Mouse (Mus musculus): ENCODE measurements around the gene Cttnbp2nl.
A peak's percentile ranks its signal among the peaks of the same experiment; 100 is the strongest.

The Cttnbp2nl gene

DNA sequence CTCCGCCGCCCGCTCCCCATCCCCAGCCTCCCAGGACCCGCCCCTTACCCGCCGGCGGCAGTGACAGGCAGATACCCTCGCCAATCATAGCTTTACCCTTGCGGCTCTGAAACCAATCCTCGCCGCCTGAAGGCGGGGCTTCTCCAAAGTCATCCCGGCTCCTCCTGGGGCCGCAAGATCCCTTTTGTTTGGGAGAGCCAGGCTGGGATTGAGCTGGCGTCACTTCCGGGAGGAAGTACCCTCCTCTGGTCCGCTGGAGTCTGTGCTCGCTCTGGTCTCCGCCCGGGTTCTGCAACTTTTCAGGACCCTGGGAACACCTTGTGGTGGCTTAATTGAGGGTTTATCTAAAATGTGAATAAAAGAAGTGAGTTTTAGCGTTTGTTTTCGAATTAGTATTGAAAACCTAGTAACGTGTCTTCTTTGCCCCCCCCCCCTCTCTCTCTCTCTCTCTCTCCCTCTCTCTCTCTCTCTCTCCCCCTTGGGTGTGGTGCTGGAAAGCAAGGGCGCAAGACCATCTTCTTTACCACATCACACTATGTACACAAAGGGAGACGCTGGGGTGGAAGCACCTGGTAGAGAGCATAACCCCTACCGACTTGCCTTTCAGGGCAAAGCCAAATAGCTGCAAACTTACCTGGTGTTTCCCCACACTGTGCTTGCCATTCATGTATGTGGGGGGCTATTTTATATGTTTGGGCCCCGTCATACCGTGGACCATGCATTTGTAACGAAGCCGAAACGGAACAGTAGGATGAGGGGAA, at the start of gene Cttnbp2nl:
TSS of gene Cttnbp2nl (minus strand) at position 210 of the 761 bp plus-strand sequence.
- peak; percentile 92 for DNase-seq (ENCODE audit: extremely low read depth, insufficient read length, low spot score)

DNA sequence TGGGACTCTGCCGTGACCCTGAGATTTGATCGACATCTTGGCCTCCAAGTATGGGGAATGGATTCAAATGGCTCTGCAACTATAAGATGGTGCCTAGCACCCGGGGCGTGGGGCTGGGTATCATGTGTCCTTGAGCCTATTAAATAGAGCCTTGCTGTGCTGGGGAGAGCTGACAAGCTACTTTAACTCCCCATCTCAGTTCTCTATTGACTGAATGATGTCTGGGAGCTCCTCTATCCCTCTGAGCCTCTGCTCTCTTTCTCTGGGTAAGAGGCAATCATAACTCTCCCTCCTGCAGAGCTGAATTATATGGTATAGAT, 47.3 kb upstream of the Cttnbp2nl start:
- DNase-seq (ENCODE audit: extremely low read depth, insufficient read length, low spot score), result no peak

DNA sequence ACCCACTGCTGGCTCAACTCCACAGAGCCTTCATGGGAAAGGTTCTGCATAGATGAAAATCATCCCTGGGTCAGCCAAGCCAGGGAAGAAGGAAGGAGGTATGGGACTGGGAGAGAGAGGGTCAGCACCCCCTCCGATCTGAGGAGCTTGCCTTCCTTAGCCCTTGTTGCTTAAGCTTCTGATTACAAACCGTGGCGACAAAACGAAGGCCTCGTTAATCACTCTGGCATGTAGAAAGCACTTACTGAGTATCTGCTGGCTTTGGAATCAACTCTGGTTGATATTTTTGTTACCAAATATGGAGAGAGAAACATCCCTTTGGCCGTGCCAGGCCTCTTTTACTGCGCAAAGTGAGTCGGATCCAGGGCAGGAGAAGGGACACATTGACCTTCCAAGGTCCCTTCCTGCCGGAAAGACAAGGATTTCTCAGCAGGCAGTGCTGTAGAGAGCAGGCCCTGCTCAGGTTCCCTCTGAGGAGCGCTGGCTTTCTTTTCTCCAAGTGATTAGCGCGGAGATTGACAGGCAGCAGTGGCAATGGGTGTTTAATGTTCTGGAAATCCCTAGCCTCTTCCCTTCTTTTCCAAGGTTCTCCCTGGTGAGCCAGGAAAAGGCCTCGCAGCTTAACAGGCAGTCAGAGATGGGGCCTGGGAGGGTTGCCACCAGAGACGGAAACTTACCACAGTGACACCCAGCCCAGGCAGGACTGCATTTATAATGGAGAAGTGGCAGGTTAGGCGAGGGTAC, 46.8 kb upstream of the Cttnbp2nl start:
- DNase-seq (ENCODE audit: extremely low read depth, insufficient read length, low spot score), result no peak

DNA sequence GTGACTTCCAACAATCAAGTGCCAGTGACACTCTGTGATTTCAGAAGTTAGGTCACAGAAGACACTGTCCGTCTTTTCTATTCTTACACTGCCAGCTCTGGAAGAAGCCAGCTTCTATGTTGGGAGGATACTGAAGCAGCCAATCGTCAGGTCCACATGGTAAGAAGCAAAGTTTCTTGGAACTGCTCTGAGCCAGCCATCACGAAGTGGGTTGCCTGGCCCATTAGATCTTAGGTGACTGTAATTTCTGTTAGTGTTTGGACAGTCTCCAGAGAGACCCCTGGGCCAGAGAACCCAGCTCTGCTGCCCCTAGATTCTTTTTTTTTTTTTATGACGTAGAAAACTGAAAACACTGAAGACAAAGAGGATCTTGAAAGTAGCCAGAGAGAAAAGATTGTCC, 44.6 kb upstream of the Cttnbp2nl start:
- DNase-seq (ENCODE audit: extremely low read depth, insufficient read length, low spot score), result no peak

DNA sequence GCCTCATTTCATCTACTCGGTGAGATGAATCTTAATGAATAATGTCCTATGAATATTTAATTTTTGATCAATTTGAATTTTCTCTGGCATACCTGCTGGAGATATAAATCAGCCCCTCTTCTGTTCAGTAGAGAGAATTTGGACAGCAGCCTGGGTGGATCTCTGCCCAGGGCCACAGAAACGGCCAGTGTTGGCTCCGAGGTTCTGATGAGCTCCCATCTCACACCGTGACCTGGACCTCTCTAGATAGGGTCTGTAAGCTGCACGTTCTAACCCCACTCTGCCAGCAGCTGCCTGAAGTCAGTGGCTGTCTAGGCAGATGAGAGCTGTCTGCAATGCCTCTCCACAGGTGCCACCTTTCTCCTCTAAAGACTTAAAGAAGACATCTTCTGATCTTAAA, 42.1 kb upstream of the Cttnbp2nl start:
- no peak for DNase-seq (ENCODE audit: extremely low read depth, insufficient read length, low spot score)

DNA sequence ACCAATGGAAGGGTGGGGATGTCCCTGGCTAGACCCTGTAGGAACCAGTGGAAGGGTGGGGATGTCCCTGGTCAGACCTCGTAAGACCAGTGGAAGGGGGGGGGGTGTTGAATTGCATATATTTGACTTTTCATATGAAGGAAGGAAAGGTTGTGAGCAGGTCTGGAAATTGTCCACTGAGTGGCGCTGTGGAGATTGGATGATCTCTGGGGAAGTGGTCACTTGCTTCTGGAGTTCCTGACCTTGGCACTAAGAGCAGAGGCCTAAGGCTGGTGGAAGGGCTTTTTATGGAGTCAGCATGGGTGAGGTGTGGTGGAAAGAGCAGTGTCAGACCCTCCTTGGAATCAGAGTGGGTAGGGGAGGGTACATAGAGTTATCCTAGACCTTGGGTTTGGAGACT, 41.5 kb upstream of the Cttnbp2nl start:
- no peak for DNase-seq (ENCODE audit: extremely low read depth, insufficient read length, low spot score)

DNA sequence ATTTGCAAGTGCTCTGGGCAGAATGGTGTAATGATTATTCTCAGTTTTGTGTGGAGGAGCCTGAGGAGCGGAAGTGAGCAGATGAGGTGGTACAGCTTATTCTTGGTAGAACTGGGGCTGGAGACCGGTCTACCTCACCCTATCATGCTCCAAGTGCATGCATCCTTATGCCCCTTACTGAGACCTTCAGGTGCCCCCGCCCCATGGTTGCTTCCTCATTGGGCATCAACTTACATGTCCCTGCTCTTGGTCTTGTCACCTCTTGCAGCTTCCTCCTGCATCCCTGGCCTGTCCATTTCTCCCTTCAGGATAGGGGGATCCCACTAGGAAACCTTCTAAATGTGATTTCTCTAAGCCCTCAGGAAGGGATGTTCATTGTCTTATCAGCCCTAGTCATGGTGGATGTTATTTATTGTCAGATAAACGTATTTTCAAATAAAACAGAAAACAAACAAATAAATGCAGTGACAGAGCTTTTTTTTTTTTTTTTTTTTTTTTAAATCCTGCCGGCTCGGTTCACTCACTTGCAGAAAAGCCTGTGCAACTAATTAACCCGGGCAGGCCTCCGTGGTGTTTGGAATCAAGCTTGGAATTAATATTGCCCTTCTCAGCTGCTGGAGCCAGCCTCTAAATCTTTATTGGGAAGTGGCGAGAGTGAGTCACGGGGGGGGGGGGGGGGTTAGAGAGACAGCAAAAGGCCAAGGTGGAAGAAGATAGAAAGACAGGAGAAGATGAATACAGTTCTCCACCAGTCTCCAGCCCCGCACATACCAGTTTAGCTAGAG, 40.0 kb upstream of the Cttnbp2nl start:
- no peak for DNase-seq (ENCODE audit: extremely low read depth, insufficient read length, low spot score)

DNA sequence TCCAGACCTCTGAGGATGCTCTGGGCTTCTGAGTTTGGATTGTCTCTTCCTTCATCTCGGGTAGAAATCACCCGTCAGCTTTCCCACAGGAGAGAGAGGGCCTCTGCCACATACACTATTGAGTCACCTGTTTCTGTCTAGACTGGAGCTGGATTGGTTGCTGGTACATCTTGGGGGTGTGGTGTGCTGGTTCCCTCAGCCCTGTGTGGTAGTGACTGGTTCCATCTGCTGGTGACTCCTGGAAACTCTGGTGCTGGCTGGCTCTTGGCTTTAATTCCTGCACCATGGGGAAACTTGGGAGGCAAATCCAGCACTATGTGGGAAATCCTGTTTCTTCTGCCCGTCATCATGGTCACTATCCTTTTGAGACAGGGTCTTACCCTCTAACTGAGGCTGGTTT, 38.0 kb upstream of the Cttnbp2nl start:
- peak; percentile 73 for DNase-seq (ENCODE audit: extremely low read depth, insufficient read length, low spot score)

DNA sequence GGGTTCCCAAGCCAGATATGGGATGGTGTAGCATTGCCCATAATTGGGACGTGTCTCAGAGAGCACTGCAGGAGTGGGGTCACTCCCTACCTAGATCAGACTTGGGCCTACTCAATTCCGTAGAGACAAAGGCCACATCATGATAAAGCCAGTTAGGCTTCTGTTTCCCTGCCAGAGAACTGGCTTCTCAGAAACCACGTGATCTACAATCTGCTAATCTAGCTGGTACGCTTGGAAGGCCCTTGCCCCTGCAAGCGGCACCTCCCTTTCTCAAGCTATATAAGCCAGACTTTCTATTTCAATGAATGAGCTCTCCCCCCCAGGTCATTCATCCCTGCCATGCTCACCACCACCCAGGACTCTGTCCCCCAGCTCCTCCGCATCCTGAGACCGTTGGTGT, 37.2 kb upstream of the Cttnbp2nl start:
- DNase-seq (ENCODE audit: extremely low read depth, insufficient read length, low spot score), result no peak

DNA sequence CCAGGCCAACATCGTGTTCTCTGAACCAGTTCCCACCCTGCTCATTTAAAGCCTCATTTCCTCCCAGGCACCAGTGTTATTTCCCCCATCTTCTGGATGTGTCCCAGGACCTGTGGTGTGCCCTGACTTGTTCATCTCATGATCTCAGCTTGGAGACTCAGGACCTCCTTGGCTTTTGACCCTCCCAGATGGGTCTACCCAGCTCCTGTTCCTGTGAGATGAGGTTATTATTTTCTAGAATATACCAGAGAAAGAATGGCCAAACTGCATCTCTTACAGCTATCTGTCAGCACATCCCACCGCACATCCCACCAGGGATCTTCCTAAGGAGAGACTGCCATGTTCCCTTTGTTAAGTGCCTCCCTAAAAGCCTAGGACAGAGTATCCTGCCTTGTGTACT, 35.7 kb upstream of the Cttnbp2nl start:
- DNase-seq (ENCODE audit: extremely low read depth, insufficient read length, low spot score), result no peak

DNA sequence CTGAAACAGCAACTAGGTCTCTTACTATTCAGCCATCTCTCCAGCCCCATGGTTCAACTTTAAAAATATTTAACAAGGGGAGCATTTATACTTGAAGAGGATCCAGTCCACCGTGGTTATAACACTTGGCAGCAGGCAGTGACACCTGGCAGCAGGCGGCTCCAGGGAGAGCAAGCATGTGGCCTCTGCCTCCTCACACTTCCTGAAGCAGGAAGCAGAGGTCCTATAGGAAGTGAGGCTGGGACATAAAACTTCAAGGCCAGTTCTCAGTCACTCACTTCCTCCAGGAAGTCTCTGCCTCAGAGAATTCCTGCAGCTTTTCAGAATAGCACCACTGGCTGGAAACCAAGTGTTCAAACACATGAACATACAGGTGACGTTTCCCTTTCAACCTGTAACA, 34.4 kb upstream of the Cttnbp2nl start:
- DNase-seq (ENCODE audit: extremely low read depth, insufficient read length, low spot score), result peak; percentile 15

DNA sequence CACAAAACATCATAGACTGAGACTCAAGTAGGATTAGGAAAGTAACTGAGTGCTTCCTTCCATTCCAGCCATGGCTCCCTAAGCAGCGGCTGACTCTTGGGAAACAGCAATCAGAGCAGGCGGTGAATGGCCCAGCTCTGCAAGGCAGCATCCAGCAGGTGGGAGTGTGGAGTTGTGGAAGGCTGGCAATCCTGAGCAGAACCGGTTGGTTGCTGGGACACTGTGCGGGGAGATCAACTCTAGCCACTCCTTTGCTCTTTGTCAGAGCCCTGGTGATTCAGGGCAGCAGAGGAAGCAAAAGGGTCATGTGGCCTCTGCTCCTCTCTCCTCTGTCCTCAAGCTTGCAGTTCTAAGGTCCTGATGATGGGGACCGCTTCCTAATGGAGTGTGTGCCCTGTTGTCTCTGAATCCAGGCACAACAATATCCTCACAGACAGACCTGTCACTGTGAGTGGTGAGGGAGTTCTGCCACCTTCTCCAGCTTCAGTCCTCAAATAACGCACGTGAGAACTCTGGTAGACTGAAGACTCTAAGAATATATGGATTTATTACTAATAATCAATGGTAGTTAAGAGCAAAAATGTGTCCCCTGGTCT, 25.4 kb upstream of the Cttnbp2nl start:
- DNase-seq (ENCODE audit: extremely low read depth, insufficient read length, low spot score), result peak; percentile 55

DNA sequence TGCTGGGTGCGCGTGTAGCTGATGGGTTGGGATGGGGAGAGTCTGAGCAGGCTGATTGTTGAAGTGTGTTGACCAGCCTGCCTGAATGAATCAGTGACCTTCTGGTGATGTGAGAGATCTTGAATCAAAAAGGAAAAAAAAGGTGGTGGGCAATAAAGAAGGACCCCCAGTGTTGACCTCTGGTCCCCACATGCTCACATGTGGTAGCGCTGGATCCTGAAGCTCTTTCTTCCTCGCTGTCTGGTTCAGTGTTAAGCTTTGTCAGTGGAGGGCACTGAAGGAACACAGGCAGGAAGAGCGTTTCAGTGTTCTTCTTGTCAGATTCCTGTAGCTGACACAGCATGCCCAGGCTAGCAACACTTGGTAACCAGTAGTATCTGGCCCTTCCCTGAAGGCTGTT, 22.9 kb upstream of the Cttnbp2nl start:
- no peak for DNase-seq (ENCODE audit: extremely low read depth, insufficient read length, low spot score)

DNA sequence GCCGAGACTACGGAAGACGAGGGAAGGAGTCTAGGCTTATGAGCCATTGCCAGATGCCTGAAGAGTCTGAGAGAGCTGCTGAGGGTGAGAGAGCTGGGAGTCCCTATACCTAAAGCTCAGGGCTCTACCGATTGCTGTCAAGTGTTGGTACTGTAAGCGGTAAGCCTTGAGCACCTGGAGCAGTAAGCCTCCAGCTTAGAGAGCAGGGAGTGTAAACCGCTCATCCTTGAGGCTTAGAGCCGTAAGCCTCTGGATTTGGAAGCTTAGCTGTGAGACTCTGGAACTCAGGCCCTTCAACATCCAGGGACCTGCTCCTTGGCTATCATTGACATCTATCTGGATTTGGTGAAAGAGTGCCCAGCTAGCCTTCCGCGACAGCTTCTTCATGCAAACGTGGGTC, 19.6 kb upstream of the Cttnbp2nl start:
- DNase-seq (ENCODE audit: extremely low read depth, insufficient read length, low spot score), result no peak

DNA sequence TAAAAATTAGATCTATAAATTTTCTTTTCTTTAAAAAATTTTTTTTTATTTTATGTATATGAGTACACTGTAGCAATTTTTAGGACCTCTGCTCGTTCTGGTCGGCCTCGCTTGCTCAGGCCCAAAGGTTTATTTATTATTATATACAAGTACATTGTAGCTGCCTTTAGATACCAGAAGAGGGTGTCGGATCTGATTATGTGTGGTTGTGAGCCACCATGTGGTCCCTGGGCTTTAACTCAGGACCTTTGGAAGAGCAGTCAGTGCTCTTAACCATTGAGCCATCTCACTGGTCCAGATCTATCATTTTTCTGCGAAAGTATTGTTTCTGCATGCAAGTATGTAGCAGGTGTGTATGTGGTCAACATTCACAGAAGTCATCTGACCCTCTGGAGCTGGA, 18.3 kb upstream of the Cttnbp2nl start:
- DNase-seq (ENCODE audit: extremely low read depth, insufficient read length, low spot score), result no peak

DNA sequence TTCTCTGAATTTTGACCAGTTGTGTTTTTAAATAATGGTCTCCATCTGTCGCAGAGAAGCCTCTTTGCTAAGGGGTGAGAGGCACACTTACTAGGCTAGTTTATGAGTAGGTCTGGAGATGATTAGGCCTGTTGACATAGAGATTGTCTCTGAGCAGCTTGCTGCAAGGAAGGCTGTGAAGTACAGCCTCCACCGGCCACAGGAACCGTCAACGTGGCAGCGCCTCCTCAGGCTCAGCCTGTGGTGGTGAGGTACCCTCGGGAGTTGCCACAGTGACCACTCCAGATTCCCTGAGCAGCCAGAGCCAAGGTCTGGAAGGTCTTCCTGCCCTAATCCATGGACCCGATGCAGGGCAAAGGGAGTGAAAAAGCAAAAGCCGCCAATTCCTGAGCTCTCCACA, 17.6 kb upstream of the Cttnbp2nl start:
- no peak for DNase-seq (ENCODE audit: extremely low read depth, insufficient read length, low spot score)

DNA sequence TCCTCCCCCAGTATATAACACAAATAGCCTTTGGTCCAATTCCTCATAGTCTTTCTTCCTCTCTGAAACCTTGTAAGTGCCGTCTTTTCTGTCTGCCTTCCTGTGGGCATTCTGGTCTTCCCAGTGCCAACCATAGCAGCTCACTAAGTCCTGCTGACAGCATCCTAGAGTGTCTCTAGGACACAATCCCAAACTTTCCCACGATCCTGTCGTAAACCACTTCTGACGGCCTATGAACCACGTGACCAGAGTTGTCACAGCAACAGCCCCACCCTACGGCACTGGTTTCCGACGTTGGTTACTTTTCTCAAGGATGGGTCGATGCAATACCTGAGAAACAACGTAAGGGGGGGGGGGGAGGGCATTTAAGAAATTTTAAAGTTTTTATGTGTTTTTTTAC, 13.6 kb upstream of the Cttnbp2nl start, which contains the start of gene 4930564D02Rik:
TSS of gene 4930564D02Rik (plus strand) at position 301 of the 400 bp plus-strand sequence.
- no peak for DNase-seq (ENCODE audit: extremely low read depth, insufficient read length, low spot score)

DNA sequence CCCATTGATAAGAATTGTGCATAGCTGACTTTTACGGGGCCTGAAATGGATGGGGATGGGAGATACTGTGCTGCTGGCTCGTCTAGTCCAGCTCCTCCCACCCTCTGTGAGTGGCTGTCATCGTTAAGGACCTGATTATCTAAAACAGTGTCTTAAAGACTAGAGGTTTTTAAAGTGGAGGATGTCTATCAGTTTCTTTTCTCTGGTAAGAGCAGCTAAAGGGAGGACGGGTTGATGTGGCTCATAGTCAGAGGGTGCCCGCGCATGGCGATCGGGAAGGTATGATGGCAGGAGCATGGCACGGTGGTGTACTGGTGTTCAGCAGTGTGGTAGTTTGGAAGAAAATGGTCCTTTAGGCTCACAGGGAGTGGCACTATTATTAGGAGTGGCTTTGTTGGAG, 9.7 kb upstream of the Cttnbp2nl start:
- DNase-seq (ENCODE audit: extremely low read depth, insufficient read length, low spot score), result no peak

DNA sequence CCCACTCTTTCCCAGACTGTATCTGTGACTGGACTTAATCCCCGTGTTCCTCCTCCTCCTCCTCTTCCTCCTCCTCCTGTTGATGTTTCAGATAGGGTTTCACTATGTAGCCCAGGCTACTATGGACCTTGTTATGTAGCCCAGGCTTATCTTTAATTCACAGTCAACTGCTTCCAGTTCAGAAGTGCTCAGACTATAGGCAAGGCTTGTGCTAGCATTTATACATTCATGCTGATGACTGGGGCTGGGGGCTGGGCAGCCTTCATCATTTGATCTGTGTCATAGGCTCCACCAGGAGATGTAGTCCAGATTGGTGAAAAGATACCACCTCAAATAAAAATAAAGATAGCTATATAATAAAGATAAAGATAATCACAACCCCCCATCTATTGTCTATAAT, 9.0 kb upstream of the Cttnbp2nl start:
- DNase-seq (ENCODE audit: extremely low read depth, insufficient read length, low spot score), result no peak

DNA sequence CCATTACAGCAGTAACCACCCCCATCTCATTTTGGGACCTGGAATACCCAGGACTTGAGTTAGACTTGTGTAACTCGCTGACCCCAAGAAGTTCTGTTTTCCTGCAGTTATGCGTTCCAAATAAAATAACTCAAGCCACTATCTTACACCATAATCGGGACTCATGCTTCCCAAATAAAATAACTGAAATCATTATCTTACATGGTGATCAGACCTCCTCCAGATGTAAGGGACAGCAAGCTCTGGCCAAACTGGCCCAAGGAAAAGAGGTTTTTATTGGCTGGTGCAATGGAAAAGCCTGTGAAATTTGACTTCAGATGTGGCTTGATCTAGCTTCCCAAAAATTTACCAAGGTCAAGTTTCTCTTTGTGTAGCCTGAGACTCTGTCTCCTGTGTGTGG, 8.6 kb upstream of the Cttnbp2nl start:
- no peak for DNase-seq (ENCODE audit: extremely low read depth, insufficient read length, low spot score)

DNA sequence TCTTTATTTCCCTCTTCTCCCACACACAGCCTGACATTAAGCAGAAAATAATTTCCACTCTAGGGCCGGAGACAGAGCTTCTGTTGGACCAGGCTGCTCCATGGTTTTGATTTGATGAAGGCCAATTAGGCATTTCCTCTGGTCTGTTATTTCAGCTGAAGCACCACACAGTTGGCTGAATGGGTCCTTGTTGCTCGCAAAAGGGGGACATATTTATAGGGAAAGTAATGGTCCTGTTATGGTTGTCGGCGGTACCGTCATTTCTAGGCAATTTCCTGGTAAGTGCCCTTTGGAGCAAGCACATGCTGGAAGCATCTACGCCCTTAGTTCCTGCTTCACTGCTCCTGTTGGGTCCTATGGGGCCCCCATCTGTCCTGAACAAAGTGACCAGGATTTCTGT, 8.0 kb upstream of the Cttnbp2nl start:
- DNase-seq (ENCODE audit: extremely low read depth, insufficient read length, low spot score), result no peak
